Mouse (Mus musculus): ENCODE measurements at regions not wholly inside any gene's neighbourhood (a gene's known extent, or its start where the extent isn't known, plus 50 kb on each side); places are given as distances from the start of the nearest gene placed in this dataset.
A peak's percentile ranks its signal among the peaks of the same experiment; 100 is the strongest.

GRCm38 (mm10) chr15:36381228-36381671, 626.3 kb downstream of the Zfp706 start:
- intact Hi-C loops (cut with DNase I), result no loop called here
- DNase-seq, result no peak

- DNase-seq, result no peak
- intact Hi-C loops (cut with DNase I), result no loop called here
Observed at GRCm38 (mm10) chr15:36380461-36381227, 626.9 kb downstream of the Zfp706 start.

GRCm38 (mm10) chr15:36378640-36379039, 628.9 kb downstream of the Zfp706 start:
- DNase-seq, result no peak
- intact Hi-C loops (cut with DNase I), result no loop called here

GRCm38 (mm10) chr15:36376551-36376950, 631.0 kb downstream of the Zfp706 start:
- DNase-seq, result no peak
- intact Hi-C loops (cut with DNase I), result no loop called here

- no peak for DNase-seq
- intact Hi-C loops (cut with DNase I), result no loop called here
Observed at GRCm38 (mm10) chr15:36375549-36375885, 632.1 kb downstream of the Zfp706 start.

GRCm38 (mm10) chr15:36374732-36375548, 632.6 kb downstream of the Zfp706 start:
- intact Hi-C loops (cut with DNase I), result no loop called here
- peak in 1 of 2 experiments; percentile 31 for DNase-seq

GRCm38 (mm10) chr15:36373900-36374611, 633.5 kb downstream of the Zfp706 start:
- no peak for DNase-seq
- intact Hi-C loops (cut with DNase I), result no loop called here

GRCm38 (mm10) chr15:36373481-36373880, 634.1 kb downstream of the Zfp706 start:
- intact Hi-C loops (cut with DNase I), result no loop called here
- no peak for DNase-seq

- DNase-seq, result no peak
- intact Hi-C loops (cut with DNase I), result no loop called here
Observed at GRCm38 (mm10) chr15:36371382-36371781, 636.2 kb downstream of the Zfp706 start.

GRCm38 (mm10) chr15:36370906-36371305, 636.7 kb downstream of the Zfp706 start:
- DNase-seq, result no peak
- intact Hi-C loops (cut with DNase I), result no loop called here

- no peak for DNase-seq
- intact Hi-C loops (cut with DNase I), result no loop called here
Observed at GRCm38 (mm10) chr15:36367296-36367695, 640.3 kb downstream of the Zfp706 start.

- intact Hi-C loops (cut with DNase I), result no loop called here
- no peak for DNase-seq
Observed at GRCm38 (mm10) chr15:36364757-36365156, 642.8 kb downstream of the Zfp706 start.

GRCm38 (mm10) chr15:36364062-36364461, 643.5 kb downstream of the Zfp706 start:
- DNase-seq, result no peak
- intact Hi-C loops (cut with DNase I), result no loop called here

GRCm38 (mm10) chr15:36362911-36363565, 644.5 kb downstream of the Zfp706 start:
- intact Hi-C loops (cut with DNase I), result no loop called here
- DNase-seq, result no peak

GRCm38 (mm10) chr15:36361522-36362148, 645.9 kb downstream of the Zfp706 start:
- intact Hi-C loops (cut with DNase I), result no loop called here
- no peak for DNase-seq

GRCm38 (mm10) chr15:36360694-36361521, 646.7 kb downstream of the Zfp706 start:
- intact Hi-C loops (cut with DNase I), result no loop called here
- no peak for DNase-seq

GRCm38 (mm10) chr15:36355851-36356250, 651.7 kb downstream of the Zfp706 start:
- intact Hi-C loops (cut with DNase I), result no loop called here
- DNase-seq, result no peak

- intact Hi-C loops (cut with DNase I), result no loop called here
- DNase-seq, result no peak
Observed at GRCm38 (mm10) chr15:36354545-36354944, 653.0 kb downstream of the Zfp706 start.

GRCm38 (mm10) chr15:36353793-36354192, 653.8 kb downstream of the Zfp706 start:
- intact Hi-C loops (cut with DNase I), result no loop called here
- no peak for DNase-seq
